Mouse (Mus musculus) CD4-positive, CD25-positive, alpha-beta regulatory T cell, adult 9 weeks (primary cell): ENCODE measurements around the gene Klk1b21. TPM values are rescaled to one million over a fixed set of nuclear protein-coding genes. Genes with fewer than 3 reads are reported as not detected.

Source experiments
- polyA plus RNA-seq: library from polyadenylated mRNA; unstranded; fragments of 100-300 nt; shearing (Covaris generic); gene quantifications from one replicate; pipeline ENCODE4 v1.2.1, GENCODE M21; 2017

Gene Klk1b21
- polyA plus RNA-seq: not detected

DNA sequence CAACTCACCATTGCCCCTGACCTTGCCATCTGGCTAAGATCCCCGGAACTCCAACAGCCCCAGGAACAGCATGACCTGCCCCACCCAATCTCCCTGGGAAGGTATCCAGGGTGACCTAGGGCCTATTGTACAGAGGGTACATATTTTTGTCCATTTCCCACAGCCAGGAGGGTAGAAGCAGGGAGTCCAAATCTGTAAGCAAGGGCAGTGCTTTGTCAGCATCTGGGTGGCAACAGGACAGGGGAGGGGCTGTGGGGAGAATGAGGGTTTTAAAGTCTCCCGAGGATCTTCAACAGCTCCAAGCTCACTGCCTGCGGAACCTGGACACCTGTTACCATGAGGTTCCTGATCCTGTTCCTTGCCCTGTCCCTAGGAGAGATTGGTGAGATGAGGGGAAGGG is at the start of gene Klk1b21:
TSS of gene Klk1b21 (plus strand) at position 301 of the 400 bp plus-strand sequence.

DNA sequence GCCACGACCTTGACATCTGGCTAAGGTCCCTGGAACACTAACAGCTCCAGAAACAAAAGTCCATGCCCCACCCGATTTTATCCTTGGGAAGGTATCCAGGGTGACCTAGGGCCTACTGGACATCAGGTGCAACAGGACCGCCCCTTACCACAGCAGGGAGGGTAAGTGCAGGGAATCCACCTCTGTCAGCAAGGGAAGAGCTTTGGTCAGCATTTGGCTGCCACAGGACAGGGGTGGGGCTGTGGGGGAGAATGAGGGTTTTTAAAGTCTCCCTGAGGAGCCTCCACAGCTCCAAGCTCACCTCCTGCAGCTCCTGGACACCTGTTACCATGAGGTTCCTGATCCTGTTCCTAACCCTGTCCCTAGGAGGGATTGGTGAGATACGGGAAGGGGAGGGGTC is 10.2 kb downstream of the Klk1b21 start, which contains the start of gene Klk1b22:
TSS of gene Klk1b22 (plus strand) at position 301 of the 400 bp plus-strand sequence.

DNA sequence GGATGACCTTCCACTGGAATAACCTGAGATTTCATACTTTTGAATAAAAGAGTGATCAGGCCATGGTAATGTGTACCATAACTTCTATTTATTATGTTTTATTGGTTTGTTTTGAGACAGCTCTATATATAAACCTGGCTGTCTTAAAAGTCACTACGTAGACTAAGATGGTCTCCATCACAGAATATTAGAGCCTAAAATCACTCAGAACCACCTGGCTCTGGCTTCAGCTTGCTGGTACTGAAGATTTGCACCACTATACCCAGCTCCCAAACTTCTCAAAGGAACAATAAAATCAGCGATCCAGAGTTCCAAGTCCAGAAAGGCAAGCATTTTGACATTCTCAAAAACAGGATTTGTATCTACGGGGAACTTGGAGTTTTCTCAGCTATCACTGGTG is 34.3 kb downstream of the Klk1b21 start, which contains the start of gene Klk1b16:
TSS of gene Klk1b16 (plus strand) at position 301 of the 400 bp plus-strand sequence.

Other genes starting within 250 kb of the Klk1b21 start
- not detected for gene Klk4, start 221.2 kb upstream of the Klk1b21 start, polyA plus RNA-seq
- gene Klk15, start 168.6 kb upstream of the Klk1b21 start, polyA plus RNA-seq: not detected
- not detected for gene Klk1b8, start 151.7 kb upstream of the Klk1b21 start, polyA plus RNA-seq
- gene Klk1b1, start 135.6 kb upstream of the Klk1b21 start, polyA plus RNA-seq: not detected
- 1.1 TPM for gene Klk1b9, start 126.3 kb upstream of the Klk1b21 start, polyA plus RNA-seq
- not detected for gene Klk1b11, start 106.5 kb upstream of the Klk1b21 start, polyA plus RNA-seq
- gene Klk1b26, start 90.2 kb upstream of the Klk1b21 start, polyA plus RNA-seq: not detected
- gene Klk1b27, start 50.0 kb upstream of the Klk1b21 start, polyA plus RNA-seq: 2.8 TPM
- not detected for gene Klk1b22, start 10.3 kb downstream of the Klk1b21 start, polyA plus RNA-seq
- not detected for gene Klk1b16, start 34.4 kb downstream of the Klk1b21 start, polyA plus RNA-seq
- gene Klk1b24, start 85.9 kb downstream of the Klk1b21 start, polyA plus RNA-seq: not detected
- gene Klk1b3, start 95.9 kb downstream of the Klk1b21 start, polyA plus RNA-seq: not detected
- gene Klk1b4, start 105.1 kb downstream of the Klk1b21 start, polyA plus RNA-seq: not detected
- not detected for gene Klk1b5, start 113.6 kb downstream of the Klk1b21 start, polyA plus RNA-seq
- gene Klk1, start 123.0 kb downstream of the Klk1b21 start, polyA plus RNA-seq: 0.40 TPM
- gene Gm36864, start 133.8 kb downstream of the Klk1b21 start, polyA plus RNA-seq: not detected
- 1.8 TPM for gene 1700028J19Rik, start 144.4 kb downstream of the Klk1b21 start, polyA plus RNA-seq
- gene 2410002F23Rik, start 144.4 kb downstream of the Klk1b21 start, polyA plus RNA-seq: 202 TPM
- not detected for gene Acp4, start 155.1 kb downstream of the Klk1b21 start, polyA plus RNA-seq
- not detected for gene Gm15517, start 159.1 kb downstream of the Klk1b21 start, polyA plus RNA-seq
- 0.21 TPM for gene Clec11a, start 204.6 kb downstream of the Klk1b21 start, polyA plus RNA-seq
- gene Shank1, start 207.9 kb downstream of the Klk1b21 start, polyA plus RNA-seq: 0.11 TPM